Mouse (Mus musculus): ENCODE measurements around the gene Lcn10. TPM values are rescaled to one million over a fixed set of nuclear protein-coding genes. Genes with fewer than 3 reads are reported as not detected.
"Not testable (repeated sequence)": the region's sequence is repeated elsewhere in the genome, so short reads cannot be mapped to it uniquely, and the experiment has no call there.

Gene Lcn10
- polyA plus RNA-seq, 1 experiment from 2014 or later: not detected

- Histone ChIP-seq H3K36me3 (no peaks in the 10 kb centered on the region), H3K27me3 (ENCODE audit: insufficient read depth, poor library complexity, severe bottlenecking) (no peaks in the 10 kb centered on the region)
Observed at GRCm38 (mm10) chr2:25666516-25666915, 16.0 kb upstream of the Lcn10 start.

GRCm38 (mm10) chr2:25676486-25676885 lies 6.0 kb upstream of the Lcn10 start, which contains the start of gene Lcn6:
Lcn6 (plus strand) TSS chr2:25676786.
- no peak for DNase-seq (ENCODE audit: low spot score)
- WGBS: 82% methylated on average over 3 of the region's 3 CpGs

More at GRCm38 (mm10) chr2:25666516-25666915, 16.0 kb upstream of the Lcn10 start:
- Histone ChIP-seq H3K4me1 (no peaks in the 10 kb centered on the region), H3K4me3 (no peak overlapping the region), H3K9me3 (no peaks in the 10 kb centered on the region), H3K27ac (no peak overlapping the region)
- no peak for DNase-seq (ENCODE audit: low spot score)
- WGBS: 77% methylated on average over 1 of the region's 1 CpGs

GRCm38 (mm10) chr2:25679559-25679958 lies 3.0 kb upstream of the Lcn10 start:
- H3K27ac ChIP-seq: no peak overlapping the region
- peaks cover 12% of the 10 kb centered on the region; the same call in 1 of the 2 replicates for H3K27me3 ChIP-seq (ENCODE audit: insufficient read depth, poor library complexity, severe bottlenecking)
- H3K36me3 ChIP-seq: no peaks in the 10 kb centered on the region
- no peak overlapping the region for H3K4me3 ChIP-seq
- no peak for DNase-seq (ENCODE audit: low spot score)
- WGBS: 82% methylated on average over 6 of the region's 6 CpGs
- H3K9me3 ChIP-seq: no peaks in the 10 kb centered on the region
- no peaks in the 10 kb centered on the region for H3K4me1 ChIP-seq

More at GRCm38 (mm10) chr2:25676486-25676885, 6.0 kb upstream of the Lcn10 start, which contains the start of gene Lcn6:
- Histone ChIP-seq H3K36me3 (no peaks in the 10 kb centered on the region), H3K27ac (no peak within 1 kb of the TSS), H3K9me3 (no peaks in the 10 kb centered on the region), H3K27me3 (ENCODE audit: insufficient read depth, poor library complexity, severe bottlenecking) (peaks cover 11% of the 10 kb centered on the region; the same call in 1 of the 2 replicates), H3K4me3 (no peak within 1 kb of the TSS), H3K4me1 (no peaks in the 10 kb centered on the region)

GRCm38 (mm10) chr2:25686941-25687340 lies 4.4 kb downstream of the Lcn10 start:
- Histone ChIP-seq H3K27ac (no peak overlapping the region), H3K27me3 (ENCODE audit: insufficient read depth, poor library complexity, severe bottlenecking) (peaks cover 8% of the 10 kb centered on the region; the same call in 1 of the 2 replicates), H3K9me3 (no peaks in the 10 kb centered on the region), H3K4me3 (no peak overlapping the region), H3K4me1 (no peaks in the 10 kb centered on the region), H3K36me3 (no peaks in the 10 kb centered on the region)
- no peak for DNase-seq (ENCODE audit: low spot score)
- WGBS: 61% methylated on average over 4 of the region's 4 CpGs

- no peak for DNase-seq (ENCODE audit: low spot score)
- H3K36me3 ChIP-seq: no peaks in the 10 kb centered on the region
- no peaks in the 10 kb centered on the region for H3K9me3 ChIP-seq
- no peak overlapping the region for H3K4me3 ChIP-seq
- no peaks in the 10 kb centered on the region for H3K4me1 ChIP-seq
- H3K27ac ChIP-seq: no peak overlapping the region
- 0 out of 2 replicates have a peak, but pooled peaks cover 4% of the 10 kb centered on the region for H3K27me3 ChIP-seq (ENCODE audit: insufficient read depth, poor library complexity, severe bottlenecking)
Observed at GRCm38 (mm10) chr2:25694605-25695004, 12.1 kb downstream of the Lcn10 start.

- Histone ChIP-seq H3K36me3 (no peaks in the 10 kb centered on the region), H3K9me3 (no peaks in the 10 kb centered on the region), H3K4me1 (no peaks in the 10 kb centered on the region), H3K4me3 (no peak overlapping the region), H3K27me3 (ENCODE audit: insufficient read depth, poor library complexity, severe bottlenecking) (no peaks in the 10 kb centered on the region), H3K27ac (no peak overlapping the region)
- WGBS: 64% methylated on average over 4 of the region's 4 CpGs
- DNase-seq (ENCODE audit: low spot score): no peak
Observed at GRCm38 (mm10) chr2:25696951-25697350, 14.4 kb downstream of the Lcn10 start.

GRCm38 (mm10) chr2:25698696-25699095 lies 16.2 kb downstream of the Lcn10 start:
- H3K4me1 ChIP-seq: no peaks in the 10 kb centered on the region
- no peaks in the 10 kb centered on the region for H3K27me3 ChIP-seq (ENCODE audit: insufficient read depth, poor library complexity, severe bottlenecking)
- whole genome bisulfite sequencing: 76% methylated on average over 2 of the region's 2 CpGs
- no peak for DNase-seq (ENCODE audit: low spot score)
- no peak overlapping the region for H3K4me3 ChIP-seq
- no peak overlapping the region for H3K27ac ChIP-seq
- no peaks in the 10 kb centered on the region for H3K9me3 ChIP-seq
- H3K36me3 ChIP-seq: no peaks in the 10 kb centered on the region

GRCm38 (mm10) chr2:25699743-25700142 lies 17.2 kb downstream of the Lcn10 start, which contains the start of gene Obp2a:
Obp2a (plus strand) TSS chr2:25700043.
- H3K27ac ChIP-seq; H3K4me1 ChIP-seq; H3K9me3 ChIP-seq; H3K36me3 ChIP-seq; H3K27me3 ChIP-seq (ENCODE audit: insufficient read depth, poor library complexity, severe bottlenecking); DNase-seq (ENCODE audit: low spot score); H3K4me3 ChIP-seq: not testable (repeated sequence)
- 75% methylated on average over 3 of the region's 3 CpGs for WGBS

GRCm38 (mm10) chr2:25701001-25701400 lies 18.5 kb downstream of the Lcn10 start:
- Histone ChIP-seq H3K27me3 (ENCODE audit: insufficient read depth, poor library complexity, severe bottlenecking) (no peaks in the 10 kb centered on the region), H3K27ac (no peak overlapping the region), H3K36me3 (no peaks in the 10 kb centered on the region), H3K9me3 (no peaks in the 10 kb centered on the region), H3K4me3 (no peak overlapping the region), H3K4me1 (0 out of 2 replicates have a peak, but pooled peaks cover 4% of the 10 kb centered on the region)
- DNase-seq (ENCODE audit: low spot score): peak; percentile 64
- WGBS: 67% methylated on average over 5 of the region's 5 CpGs

GRCm38 (mm10) chr2:25703706-25704105 lies 21.2 kb downstream of the Lcn10 start:
- 61% methylated on average over 4 of the region's 4 CpGs for WGBS
- no peaks in the 10 kb centered on the region for H3K9me3 ChIP-seq
- DNase-seq (ENCODE audit: low spot score): no peak
- H3K27me3 ChIP-seq (ENCODE audit: insufficient read depth, poor library complexity, severe bottlenecking): no peaks in the 10 kb centered on the region
- no peak overlapping the region for H3K27ac ChIP-seq
- 0 out of 2 replicates have a peak, but pooled peaks cover 9% of the 10 kb centered on the region for H3K4me1 ChIP-seq
- no peaks in the 10 kb centered on the region for H3K36me3 ChIP-seq
- no peak overlapping the region for H3K4me3 ChIP-seq

- peak; percentile 93 for DNase-seq (ENCODE audit: low spot score)
- Histone ChIP-seq H3K4me3 (peak within 1 kb of the TSS; percentile 80), H3K4me1 (0 out of 2 replicates have a peak, but pooled peaks cover 9% of the 10 kb centered on the region), H3K9me3 (no peaks in the 10 kb centered on the region), H3K36me3 (no peaks in the 10 kb centered on the region), H3K27me3 (ENCODE audit: insufficient read depth, poor library complexity, severe bottlenecking) (no peaks in the 10 kb centered on the region), H3K27ac (peak within 1 kb of the TSS; percentile 85)
- under 1% methylated on average over 78 of the region's 78 CpGs for WGBS
Observed at GRCm38 (mm10) chr2:25706643-25707481, 24.3 kb downstream of the Lcn10 start, which contains the start of gene Bmyc. Bmyc (plus strand) TSS chr2:25706739.

GRCm38 (mm10) chr2:25708121-25708520 lies 25.6 kb downstream of the Lcn10 start:
- H3K27me3 ChIP-seq (ENCODE audit: insufficient read depth, poor library complexity, severe bottlenecking): no peaks in the 10 kb centered on the region
- no peak overlapping the region for H3K4me3 ChIP-seq
- H3K9me3 ChIP-seq: no peaks in the 10 kb centered on the region
- H3K4me1 ChIP-seq: 0 out of 2 replicates have a peak, but pooled peaks cover 9% of the 10 kb centered on the region
- no peak overlapping the region for H3K27ac ChIP-seq
- H3K36me3 ChIP-seq: no peaks in the 10 kb centered on the region
- 58% methylated on average over 2 of the region's 2 CpGs for WGBS
- no peak for DNase-seq (ENCODE audit: low spot score)

GRCm38 (mm10) chr2:25709056-25709455 lies 26.5 kb downstream of the Lcn10 start:
- H3K27ac ChIP-seq; H3K4me3 ChIP-seq; H3K9me3 ChIP-seq; H3K27me3 ChIP-seq (ENCODE audit: insufficient read depth, poor library complexity, severe bottlenecking); H3K36me3 ChIP-seq; H3K4me1 ChIP-seq: not testable (repeated sequence)
- WGBS: 81% methylated on average over 1 of the region's 1 CpGs
- DNase-seq (ENCODE audit: low spot score): peak; percentile 61

Measured in heart, embryonic 10.5 days (tissue).